Mouse (Mus musculus) NIH3T3 (cell line): ENCODE data around the gene Tmem230.
"Not testable (repeated sequence)": the region's sequence is repeated elsewhere in the genome, so short reads cannot be mapped to it uniquely, and the experiment has no call there.

ENCODE experiments used
- DNase-seq: peaks from one replicate; pipeline ENCODE4 v3.0.0-alpha.2; 2012; ENCODE audit warnings: low read depth

Gene Tmem230

DNA sequence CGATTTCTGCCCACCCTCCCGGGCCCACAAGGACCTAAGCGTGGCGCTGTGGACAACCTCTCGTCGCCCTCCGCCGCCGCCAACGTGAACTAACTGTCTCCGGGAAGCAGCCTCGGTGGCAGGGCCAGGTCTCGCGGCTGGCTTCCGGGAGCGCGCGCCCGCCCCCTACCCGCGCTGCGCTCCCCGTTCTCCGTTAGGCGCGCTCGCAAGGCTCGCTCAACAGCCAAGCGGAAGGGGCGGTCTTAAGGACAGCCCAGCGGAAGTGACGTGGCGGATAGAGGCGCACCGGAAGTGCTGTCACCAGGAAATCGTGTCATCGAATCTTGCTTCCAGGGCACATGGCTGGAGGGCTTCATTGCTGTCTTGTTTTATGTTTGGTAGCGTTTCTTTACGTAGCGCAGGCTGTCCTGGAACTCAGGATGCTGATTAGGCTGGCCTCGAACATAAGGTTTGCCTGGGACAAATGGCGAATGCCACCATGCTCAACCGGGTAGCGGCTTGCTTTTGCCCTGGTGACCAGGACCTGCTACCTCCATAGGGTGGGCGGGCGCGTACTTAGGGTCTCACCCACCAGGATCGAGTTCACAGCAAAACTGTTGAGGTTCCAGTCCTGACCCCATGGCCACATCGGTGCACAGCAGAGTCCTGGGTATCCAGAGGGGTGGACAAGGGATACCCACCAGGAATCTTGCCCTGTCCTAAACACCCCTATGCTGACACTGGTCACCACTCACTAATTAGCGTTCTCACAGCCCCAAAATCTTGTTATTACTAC, at the start of gene Tmem230:
Tmem230 (minus strand) TSS at position 269 of the 775 bp plus-strand sequence.
- peak; percentile 96 for DNase-seq

DNA sequence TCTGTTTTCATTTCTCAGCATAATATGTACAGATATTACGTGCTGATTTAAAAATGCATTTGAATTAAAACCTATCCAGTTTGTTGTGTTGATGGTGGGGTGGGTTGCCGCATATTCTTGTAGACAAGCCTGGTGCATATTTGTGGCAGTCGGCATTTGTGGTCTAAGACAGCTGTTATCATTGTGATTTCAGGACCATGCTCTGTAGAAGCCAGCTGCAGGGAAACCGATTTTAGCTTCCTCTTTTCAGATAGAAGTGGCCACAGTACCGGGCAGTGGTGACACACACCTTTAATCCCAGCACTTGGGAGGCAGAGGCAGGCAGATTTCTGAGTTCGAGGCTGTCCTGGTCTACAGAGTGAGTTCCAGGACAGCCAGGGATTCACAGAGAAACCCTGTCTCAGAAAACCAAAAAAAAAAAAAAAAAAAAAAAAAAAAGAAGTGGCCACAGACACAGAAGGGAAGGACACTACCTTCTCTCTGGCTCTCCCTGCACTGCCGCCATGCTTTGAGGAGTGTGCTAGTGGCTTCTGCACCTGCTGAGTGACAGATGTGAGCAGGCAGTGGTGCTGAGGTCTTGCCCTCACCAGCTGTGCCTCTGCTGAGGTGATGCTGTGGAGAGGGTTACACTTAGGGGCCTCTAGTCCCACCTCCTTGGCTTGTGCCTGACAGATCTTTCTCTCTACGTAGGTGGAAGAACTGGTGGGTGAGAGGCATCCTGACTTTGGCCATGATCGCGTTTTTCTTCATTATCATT, 46.3 kb upstream of the Tmem230 start:
- no peak for DNase-seq

DNA sequence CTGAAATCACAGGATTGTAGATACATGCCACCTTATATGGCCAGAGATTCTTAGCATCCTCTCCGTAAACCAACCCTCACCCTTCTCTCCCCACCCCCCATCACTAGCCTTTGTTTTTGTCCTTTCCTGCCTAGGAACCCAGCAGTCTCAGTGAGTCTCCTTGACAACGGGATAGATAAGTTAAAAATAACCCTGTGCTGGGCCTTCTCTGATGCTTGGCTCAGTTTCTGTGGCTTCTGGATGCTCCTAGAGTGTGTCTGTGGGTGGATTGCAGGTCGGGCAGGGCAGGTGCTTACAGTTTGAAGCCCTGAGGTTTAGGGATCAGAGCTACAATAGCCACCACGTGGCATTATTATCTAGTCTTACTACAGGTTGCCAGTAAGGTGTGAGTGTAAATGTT, 44.5 kb upstream of the Tmem230 start:
- DNase-seq, result no peak

- no peak for DNase-seq
These were observed 43.7 kb upstream of the Tmem230 start for GRCm38 (mm10) chr2:132291265-132291664.

- DNase-seq, result no peak
These were observed 43.2 kb upstream of the Tmem230 start for GRCm38 (mm10) chr2:132290808-132291207.

- DNase-seq, result not testable (repeated sequence)
These were observed 41.6 kb upstream of the Tmem230 start for GRCm38 (mm10) chr2:132289213-132289612.

DNA sequence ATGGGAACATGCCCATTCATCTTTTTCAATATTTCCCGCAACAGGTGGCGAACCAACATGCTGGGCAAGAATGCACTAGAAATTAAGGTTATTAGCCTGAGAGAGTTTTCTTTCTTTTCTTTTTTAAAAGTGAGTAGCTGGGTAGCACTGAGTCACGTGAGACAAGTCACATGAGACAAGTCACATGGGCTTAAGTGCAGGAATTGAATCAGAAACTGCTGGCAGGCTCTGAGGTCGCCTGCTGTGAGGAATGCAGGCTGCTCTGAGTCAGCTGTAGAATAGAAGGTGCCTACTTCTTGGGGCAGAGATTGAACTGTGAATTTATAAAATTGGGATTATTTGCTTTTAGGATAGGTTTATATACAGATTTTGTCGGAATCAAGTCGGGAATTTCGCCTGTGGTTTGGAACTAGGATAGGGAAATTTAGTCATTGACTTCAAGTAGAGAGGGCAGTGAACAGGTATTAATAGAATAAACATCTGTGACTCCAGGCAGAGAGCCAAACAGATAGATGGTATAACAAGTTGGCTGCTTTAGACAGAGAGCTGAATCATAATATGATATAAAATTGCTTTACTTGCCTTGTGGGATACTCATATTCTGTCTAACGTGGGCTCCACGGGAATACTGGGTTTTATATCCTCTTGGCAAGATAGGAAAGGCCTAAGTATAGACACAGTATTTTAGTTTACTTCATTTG, 38.9 kb upstream of the Tmem230 start:
- DNase-seq, result peak; percentile 73

DNA sequence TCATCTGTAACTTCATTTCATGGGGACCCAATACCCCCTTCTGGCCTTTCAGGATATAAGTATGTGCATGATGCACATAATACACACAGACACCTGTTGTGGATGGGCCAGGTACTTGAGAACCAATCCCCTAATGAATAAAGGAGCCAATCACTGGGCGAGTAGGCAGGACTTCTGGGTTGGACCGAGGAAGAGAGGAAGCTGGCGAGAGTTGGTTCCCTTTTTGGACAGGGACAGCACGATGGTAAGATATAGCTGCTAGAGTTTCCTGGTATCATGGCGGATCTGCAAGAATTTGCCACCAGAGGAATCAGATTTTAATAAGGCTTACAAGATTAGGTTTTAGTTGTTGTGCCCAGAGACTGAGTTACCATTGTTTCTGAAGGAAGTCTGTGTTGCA, 38.1 kb upstream of the Tmem230 start:
- not testable (repeated sequence) for DNase-seq

GRCm38 (mm10) chr2:132284492-132285139, 37.0 kb upstream of the Tmem230 start:
- DNase-seq, result no peak

GRCm38 (mm10) chr2:132283236-132284070, 35.8 kb upstream of the Tmem230 start:
- no peak for DNase-seq

- no peak for DNase-seq
These were observed 35.0 kb upstream of the Tmem230 start for GRCm38 (mm10) chr2:132282453-132283174.

GRCm38 (mm10) chr2:132281560-132282452, 34.2 kb upstream of the Tmem230 start:
- no peak for DNase-seq

DNA sequence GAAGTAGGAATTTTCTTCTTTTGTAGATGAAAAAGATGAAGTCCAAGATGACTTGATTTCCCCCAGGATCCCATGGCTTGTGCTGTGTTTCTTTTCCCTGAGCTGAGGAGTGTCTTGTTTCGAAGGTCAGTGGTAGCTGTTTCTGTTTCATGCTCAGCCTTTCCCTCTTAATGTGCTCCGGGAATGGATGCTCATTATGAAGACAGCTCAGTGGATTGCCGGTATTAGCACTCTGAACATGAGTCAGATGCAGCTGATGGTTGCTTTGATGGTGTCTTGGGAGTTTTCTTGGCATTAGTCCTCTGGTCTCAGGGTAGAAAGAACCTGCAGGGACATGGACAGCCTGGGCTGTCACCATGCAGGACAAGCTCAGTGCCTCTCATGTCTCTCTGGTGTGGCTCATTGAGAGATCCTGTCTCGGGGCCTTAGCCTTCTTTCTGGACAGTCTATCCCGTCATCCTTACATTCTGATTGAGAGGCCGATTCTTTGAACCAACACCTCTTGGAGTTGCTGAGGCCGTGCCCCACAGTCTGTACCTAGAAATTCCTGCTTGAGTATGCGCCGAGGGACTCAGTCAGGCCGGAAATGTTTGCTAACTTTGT, 33.0 kb upstream of the Tmem230 start:
- DNase-seq, result no peak

DNA sequence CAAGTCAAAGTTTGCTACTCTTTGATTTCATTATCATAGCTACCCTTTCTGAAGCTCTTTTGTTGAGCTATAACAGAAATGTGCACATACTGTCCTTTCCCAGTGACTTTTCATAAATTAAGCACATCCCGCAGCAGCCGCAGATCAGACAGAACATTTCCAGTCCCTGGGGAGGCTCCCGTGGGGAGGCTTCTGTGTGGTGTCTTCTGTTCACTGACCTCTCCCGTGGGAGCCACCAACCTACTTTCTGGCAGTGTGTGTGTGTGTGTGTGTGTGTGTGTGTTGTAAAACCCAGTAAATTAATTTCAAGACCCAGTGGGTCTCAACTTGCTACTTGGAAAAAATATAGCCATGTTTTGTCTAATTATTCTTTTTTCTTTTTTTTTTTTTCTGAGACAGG, 32.4 kb upstream of the Tmem230 start:
- DNase-seq, result no peak

DNA sequence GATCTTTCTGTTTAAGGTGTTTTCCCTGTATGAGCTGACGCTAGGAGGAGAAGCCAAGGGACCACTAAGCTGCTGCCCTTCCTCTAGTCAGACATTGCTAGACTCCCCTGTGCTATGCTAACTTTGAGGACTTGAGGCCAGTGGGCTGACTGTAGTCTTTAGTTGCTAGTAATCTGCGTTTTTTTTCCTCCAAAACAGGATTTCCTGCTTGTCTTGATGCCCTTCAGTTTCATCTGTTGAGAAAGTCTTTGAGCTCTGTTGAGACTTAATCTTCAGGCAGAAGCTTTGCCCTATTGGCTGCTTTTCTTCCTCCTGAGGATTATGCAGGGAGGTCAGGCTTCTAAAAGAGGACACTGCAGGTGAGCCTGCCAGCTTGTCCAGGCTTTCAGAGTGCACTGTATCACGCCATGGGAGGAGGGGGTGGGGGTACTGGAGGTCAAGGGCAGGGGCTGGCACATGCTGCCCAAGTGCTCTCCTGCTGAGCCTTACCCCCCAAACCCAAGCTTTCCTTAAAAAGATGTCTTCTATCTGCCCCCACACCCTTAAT, 31.8 kb upstream of the Tmem230 start:
- DNase-seq, result no peak

GRCm38 (mm10) chr2:132278273-132278853, 30.8 kb upstream of the Tmem230 start:
- DNase-seq, result no peak

GRCm38 (mm10) chr2:132276249-132276648, 28.6 kb upstream of the Tmem230 start:
- no peak for DNase-seq

DNA sequence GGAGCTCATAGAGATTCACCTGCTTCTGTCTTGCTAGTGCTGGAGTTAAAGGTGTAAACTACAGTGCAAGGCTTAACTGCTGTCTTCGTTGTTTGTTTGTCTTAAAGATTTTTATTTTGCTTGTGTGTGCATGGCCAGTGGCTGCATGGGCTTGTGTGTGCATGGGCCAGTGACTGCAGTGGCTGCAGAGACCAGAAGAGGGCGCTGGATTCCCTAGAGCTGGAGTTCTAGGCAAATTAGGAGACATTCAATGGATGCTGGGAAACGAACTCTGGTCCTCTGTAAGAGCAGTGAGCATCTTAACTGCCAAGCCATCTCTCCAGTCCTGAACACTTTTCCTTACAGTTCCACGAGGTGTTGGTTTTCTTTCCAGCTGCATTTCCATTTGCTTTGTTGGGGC, 27.9 kb upstream of the Tmem230 start:
- DNase-seq, result no peak
